ENCODE assay signal across 14 mouse cellular contexts in the genomic region with DNA sequence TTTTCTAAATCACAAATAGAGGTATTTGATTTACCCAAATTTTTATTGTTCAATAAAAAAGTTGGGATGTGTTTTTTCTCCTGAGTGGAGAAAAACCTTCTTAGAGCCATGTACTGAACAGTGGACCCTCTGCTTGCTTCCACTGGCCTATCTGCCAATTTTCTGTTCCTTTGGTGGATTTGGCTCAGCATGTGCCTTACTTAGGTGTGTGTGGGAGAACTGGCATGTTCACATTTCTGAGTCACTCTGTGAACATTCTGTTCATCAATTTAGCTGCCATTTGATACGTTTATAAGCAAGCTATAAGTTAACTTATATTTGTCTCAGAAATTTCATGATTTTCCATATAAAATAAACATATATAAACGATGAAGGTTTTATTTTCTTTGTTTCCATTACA.
DNase-seq lines count a peak whose midpoint lies in the region.
"Had no signal": no experiment of that assay in that cellular context is flagged by ENCODE, and none has a peak within 500 bp of the region (broad histone marks: within the 10 kb centered on the region; RNA-seq: fewer than 3 reads in every experiment).

No protein-coding gene starts in this region.

- peak; percentile 24 for DNase-seq in layer of hippocampus, adult 11-12 months (ENCODE audit: low spot score)
- DNase-seq in layer of hippocampus, postnatal 36 days: no peak
- peak; percentile 33 for DNase-seq in left cerebral cortex, adult 11 months (ENCODE audit: low spot score)
- DNase-seq in left cerebral cortex, postnatal 4 days: no peak
- peak; percentile 82 for DNase-seq in brain, adult 2 months (ENCODE audit: low read depth, low spot score)
- peak; percentile 24 to 38 for DNase-seq in left cerebral cortex, adult 9 months (ENCODE audit: low spot score in 2 of 2)
- no peak for DNase-seq in embryo, embryonic 9.5 days (ENCODE audit: extremely low spot score)
- DNase-seq in adrenal gland, adult 8-10 months: no peak
- DNase-seq: adrenal gland, postnatal 25 days; cerebellum, adult 2 months; embryo, embryonic 11 days; gastrocnemius, postnatal 14 days; heart, adult 2 months; heart, postnatal 14 days had no signal

- intact Hi-C loops in left cerebral cortex, postnatal 4 days (cut with DNase I): no loop called here

Comparison
In these comparisons a context has a peak if more than half of its experiments do, and no peak if none do; other contexts are left out.
1. DNase-seq: peak in layer of hippocampus, adult 11-12 months (single experiment), left cerebral cortex, adult 11 months (single experiment), brain, adult 2 months (single experiment) and left cerebral cortex, adult 9 months (2 of 2); none in layer of hippocampus, postnatal 36 days (0 of 2), left cerebral cortex, postnatal 4 days (single experiment), embryo, embryonic 9.5 days (single experiment) and adrenal gland, adult 8-10 months (single experiment).